Mouse (Mus musculus) MEL (cell line): ENCODE results near the gene Smpdl3a. TPM values are rescaled to one million over a fixed set of nuclear protein-coding genes. Genes with fewer than 3 reads are reported as not detected.

Experiments
- DNase-seq: peaks from one replicate; pipeline ENCODE4 v3.0.0; 2011; ENCODE audit warnings: low read depth, low spot score
- H3K27ac ChIP-seq: 2 replicates; pipeline ENCODE4 v1.5.1; 2012; ENCODE audit warnings: low read depth, mild to moderate bottlenecking, control low read depth, low read length, moderate library complexity; ENCODE audit not compliant: control insufficient read depth
- H3K27me3 ChIP-seq, 2 experiments: fragments of 150-350 bp in 1 of 2; sonication (generic) in 1 of 2; 2 replicates each; pipeline ENCODE4 v1.6.1; 2012; ENCODE audit warnings: low read length in 2 of 2, mild to moderate bottlenecking in 2 of 2, improper control_type of control experiment in 1 of 2, moderate library complexity in 1 of 2; ENCODE audit not compliant: insufficient read depth in 2 of 2, control insufficient read depth in 1 of 2
- H3K36me3 ChIP-seq, 2 experiments: 2 replicates each; pipeline ENCODE4 v1.6.1; 2012 to 2014; ENCODE audit warnings: low read length in 2 of 2, improper control_type of control experiment in 1 of 2, inconsistent platforms in 1 of 2, mild to moderate bottlenecking in 1 of 2; ENCODE audit not compliant: insufficient read depth in 2 of 2, control insufficient read depth in 1 of 2
- H3K4me1 ChIP-seq, 2 experiments: fragments of 150-350 bp in 1 of 2; sonication (generic) in 1 of 2; 2 replicates each; pipeline ENCODE4 v1.6.1; 2012; ENCODE audit warnings: low read length in 2 of 2, improper control_type of control experiment in 1 of 2, mild to moderate bottlenecking in 1 of 2; ENCODE audit not compliant: insufficient read depth in 2 of 2, control insufficient read depth in 1 of 2
- H3K4me3 ChIP-seq, 2 experiments: fragments of 150-350 bp in 1 of 2; sonication (generic) in 1 of 2; 2 replicates each; pipeline ENCODE4 v1.5.1; 2012; ENCODE audit warnings: low read depth in 2 of 2, low read length in 2 of 2, mild to moderate bottlenecking in 2 of 2, moderate library complexity in 2 of 2, control low read depth in 1 of 2, improper control_type of control experiment in 1 of 2; ENCODE audit not compliant: control insufficient read depth in 1 of 2, insufficient read depth in 1 of 2
- H3K79me2 ChIP-seq: 2 replicates; pipeline ENCODE4 v1.6.1; 2012; ENCODE audit warnings: mild to moderate bottlenecking, low read length, moderate library complexity; ENCODE audit not compliant: control insufficient read depth, poor library complexity, insufficient read depth
- H3K9ac ChIP-seq: 2 replicates; pipeline ENCODE4 v1.6.1; 2012; ENCODE audit warnings: low read depth, mild to moderate bottlenecking, control low read depth, low read length, moderate library complexity; ENCODE audit not compliant: control insufficient read depth, poor library complexity, severe bottlenecking
- H3K9me3 ChIP-seq: fragments of 150-350 bp; sonication (generic); replicated peaks from 2 replicates; pipeline ENCODE4 v1.6.1; 2012; ENCODE audit warnings: mild to moderate bottlenecking, low read length, improper control_type of control experiment, moderate library complexity; ENCODE audit not compliant: insufficient read depth
- CHD1 ChIP-seq: IDR thresholded peaks from 2 replicates; pipeline ENCODE4 v1.6.1; 2012; ENCODE audit warnings: low read depth, mild to moderate bottlenecking, inconsistent platforms, low read length, improper control_type of control experiment
- CTCF ChIP-seq, 3 experiments: IDR thresholded peaks in 2 of 3; conservative IDR thresholded peaks in 1 of 3; 2 replicates each; pipeline ENCODE4 v1.5.1; 2011 to 2012; ENCODE audit warnings: low read length in 3 of 3, low read depth in 2 of 3, mild to moderate bottlenecking in 2 of 3, improper control_type of control experiment in 1 of 3, inconsistent platforms in 1 of 3, mixed read lengths in 1 of 3, moderate library complexity in 1 of 3; ENCODE audit not compliant: control insufficient read depth in 1 of 3, insufficient read depth in 1 of 3, poor library complexity in 1 of 3, severe bottlenecking in 1 of 3
- EP300 ChIP-seq, 2 experiments: IDR thresholded peaks; 2 replicates each; pipeline ENCODE4 v1.6.1; 2011; ENCODE audit warnings: improper control_type of control experiment in 2 of 2, low read length in 2 of 2, low read depth in 1 of 2, mild to moderate bottlenecking in 1 of 2
- ETS1 ChIP-seq: IDR thresholded peaks from 2 replicates; pipeline ENCODE4 v1.6.1; 2012; ENCODE audit warnings: low read depth, mild to moderate bottlenecking, inconsistent platforms, low read length, improper control_type of control experiment, moderate library complexity
- HCFC1 ChIP-seq: IDR thresholded peaks from 2 replicates; pipeline ENCODE4 v1.6.1; 2012; ENCODE audit warnings: low read depth, mild to moderate bottlenecking, inconsistent platforms, low read length, improper control_type of control experiment, moderate library complexity
- MAX ChIP-seq: IDR thresholded peaks from 2 replicates; pipeline ENCODE4 v1.6.1; 2011; ENCODE audit warnings: low read length, improper control_type of control experiment
- MAZ ChIP-seq: IDR thresholded peaks from 2 replicates; pipeline ENCODE4 v1.6.1; 2012; ENCODE audit warnings: low read depth, mild to moderate bottlenecking, inconsistent platforms, low read length, improper control_type of control experiment
- MYB ChIP-seq: IDR thresholded peaks from 2 replicates; pipeline ENCODE4 v1.6.1; 2011; ENCODE audit warnings: mild to moderate bottlenecking, low read depth, low read length, improper control_type of control experiment
- MYC ChIP-seq: IDR thresholded peaks from 2 replicates; pipeline ENCODE4 v1.6.1; 2011; ENCODE audit warnings: low read depth, mild to moderate bottlenecking, low read length, improper control_type of control experiment, moderate library complexity
- NRF1 ChIP-seq: IDR thresholded peaks from 2 replicates; pipeline ENCODE4 v1.6.1; 2014; ENCODE audit warnings: low read depth, mild to moderate bottlenecking, inconsistent platforms, low read length, improper control_type of control experiment, moderate library complexity; ENCODE audit not compliant: poor library complexity, insufficient read depth, severe bottlenecking
- POLR2AphosphoS2 ChIP-seq: IDR thresholded peaks from 2 replicates; pipeline ENCODE4 v1.6.1; 2011; ENCODE audit warnings: low read length, improper control_type of control experiment
- POLR2AphosphoS5 ChIP-seq: IDR thresholded peaks from 2 replicates; pipeline ENCODE4 v1.6.1; 2012; ENCODE audit warnings: low read depth, borderline replicate concordance, mild to moderate bottlenecking, inconsistent platforms, low read length, moderate library complexity, mixed read lengths
- RCOR1 ChIP-seq: IDR thresholded peaks from 2 replicates; pipeline ENCODE4 v1.6.1; 2012; ENCODE audit warnings: low read depth, mild to moderate bottlenecking, inconsistent platforms, low read length, improper control_type of control experiment
- SIN3A ChIP-seq: IDR thresholded peaks from 2 replicates; pipeline ENCODE4 v1.6.1; 2012; ENCODE audit warnings: low read length, improper control_type of control experiment, inconsistent platforms
- SMC3 ChIP-seq: IDR thresholded peaks from 2 replicates; pipeline ENCODE4 v1.6.1; 2011; ENCODE audit warnings: low read depth, low read length, improper control_type of control experiment
- USF1 ChIP-seq: IDR thresholded peaks from 2 replicates; pipeline ENCODE4 v1.6.1; 2014; ENCODE audit warnings: low read depth, mild to moderate bottlenecking, inconsistent platforms, low read length, improper control_type of control experiment, moderate library complexity
- USF2 ChIP-seq, 2 experiments: IDR thresholded peaks; 2 replicates each; pipeline ENCODE4 v1.6.1; 2011 to 2012; ENCODE audit warnings: improper control_type of control experiment in 2 of 2, low read length in 2 of 2, borderline replicate concordance in 1 of 2, inconsistent platforms in 1 of 2, low read depth in 1 of 2, mild to moderate bottlenecking in 1 of 2; ENCODE audit not compliant: insufficient read depth in 1 of 2
- ZKSCAN1 ChIP-seq: IDR thresholded peaks from 2 replicates; pipeline ENCODE4 v1.6.1; 2012; ENCODE audit warnings: low read depth, mild to moderate bottlenecking, inconsistent platforms, low read length, improper control_type of control experiment, moderate library complexity
- polyA plus RNA-seq, 2 experiments: library from polyadenylated mRNA; stranded (reverse) in 1 of 2; unstranded in 1 of 2; fragments of >175 nt in 1 of 2; fragments of >200 nt in 1 of 2; gene quantifications; 2 replicates each; pipeline versions ENCODE4 v1.2.1 to v1.2.4; 2012; ENCODE audit warnings: low replicate concordance in 2 of 2, low read depth in 1 of 2; ENCODE audit not compliant: insufficient read length in 2 of 2, insufficient read depth in 1 of 2, missing spikeins in 1 of 2
- total RNA-seq: library from RNA; depleted of rRNA; stranded (reverse); fragments of 300-350 nt; gene quantifications from 2 replicates; pipeline ENCODE4 v1.2.3, GENCODE M21; 2012

Smpdl3a gene
- total and polyA plus RNA-seq, 3 experiments: 0.04 TPM; not detected in 2

GRCm38 (mm10) chr10:57747127-57747526, 47.0 kb upstream of the Smpdl3a start:
- H3K36me3 ChIP-seq: no peaks in the 10 kb centered on the region
- H3K9ac ChIP-seq: no peak overlapping the region
- H3K4me3 ChIP-seq: no peak overlapping the region
- TF ChIP-seq EP300 (IDR thresholded peaks at IDR 0.05; ENCODE audit: low read depth in 1 of 2, low read length in 2 of 2): no peak
- no peak for TF ChIP-seq MAZ
- no peak for TF ChIP-seq ETS1
- TF ChIP-seq MYB: no peak
- H3K27ac ChIP-seq: no peak overlapping the region
- H3K4me1 ChIP-seq: no peaks in the 10 kb centered on the region; a peak in 1 of 4 replicates
- no peak for DNase-seq
- H3K79me2 ChIP-seq: no peaks in the 10 kb centered on the region
- H3K9me3 ChIP-seq: no peaks in the 10 kb centered on the region
- H3K27me3 ChIP-seq: no peaks in the 10 kb centered on the region

- H3K79me2 ChIP-seq: no peaks in the 10 kb centered on the region
- DNase-seq: no peak
- no peak for TF ChIP-seq RCOR1
- no peak for TF ChIP-seq MAX
- no peak for TF ChIP-seq CHD1
- no peak for TF ChIP-seq ZKSCAN1
- TF ChIP-seq USF2 (IDR thresholded peaks at IDR 0.05; ENCODE audit: borderline replicate concordance in 1 of 2, insufficient read depth in 1 of 2, low read depth in 1 of 2, low read length in 2 of 2): no peak
- no peak for TF ChIP-seq POLR2AphosphoS5
- no peak for TF ChIP-seq MYB
- TF ChIP-seq MYC: no peak
- TF ChIP-seq HCFC1: no peak
- no peak for TF ChIP-seq SIN3A
- no peak for TF ChIP-seq NRF1
- TF ChIP-seq SMC3: no peak
- TF ChIP-seq POLR2AphosphoS2: no peak
- TF ChIP-seq USF1: no peak
- no peak for TF ChIP-seq CTCF (IDR thresholded peaks at IDR 0.05 in 2 of 3, conservative IDR thresholded peaks at IDR 0.05 in 1 of 3; ENCODE audit: control insufficient read depth in 1 of 3, insufficient read depth in 1 of 3, low read depth in 2 of 3, low read length in 3 of 3, poor library complexity in 1 of 3, severe bottlenecking in 1 of 3)
- TF ChIP-seq ETS1: no peak
- TF ChIP-seq, all 39 proteins: peak for 0
- Histone ChIP-seq H3K27ac (no peak overlapping the region), H3K27me3 (no peaks in the 10 kb centered on the region), H3K36me3 (no peaks in the 10 kb centered on the region), H3K4me3 (no peak overlapping the region), H3K9ac (no peak overlapping the region), H3K9me3 (no peaks in the 10 kb centered on the region), H3K4me1 (no peaks in the 10 kb centered on the region)
Measured at GRCm38 (mm10) chr10:57753343-57753742, 40.8 kb upstream of the Smpdl3a start.
